ENCODE assay signal across 12 mouse cellular contexts in the genomic region with DNA sequence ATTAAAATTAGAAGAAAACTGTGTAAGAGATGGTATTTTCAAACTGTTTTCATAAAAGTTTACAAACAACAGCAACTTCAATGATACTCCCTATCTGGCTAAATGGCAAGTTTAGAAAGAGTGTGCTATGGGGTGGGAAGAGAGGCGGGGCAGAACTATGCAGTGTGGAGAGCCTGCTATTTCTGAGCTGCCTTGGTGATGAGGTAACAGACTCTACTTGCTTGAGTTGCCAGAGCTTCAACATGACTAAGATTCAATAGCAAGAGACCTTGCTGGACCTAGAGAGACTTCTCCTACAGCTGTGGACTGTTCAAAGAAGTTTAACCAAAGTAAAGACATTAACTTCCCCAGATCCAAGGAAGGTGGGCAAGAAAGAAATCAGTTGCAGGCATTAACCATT. TPM values are rescaled to one million over a fixed set of nuclear protein-coding genes. Genes with fewer than 3 reads are reported as not detected.
A peak's percentile ranks its signal among the peaks of the same experiment; 100 is the strongest.
DNase-seq lines count a peak whose midpoint lies in the region; ATAC-seq and TF ChIP-seq lines count a peak whose summit lies in the region.
"Had no signal": no experiment of that assay in that cellular context is flagged by ENCODE, and none has a peak within 500 bp of the region (broad histone marks: within the 10 kb centered on the region; RNA-seq: fewer than 3 reads in every experiment).

No protein-coding gene starts in this region.

- H3K27me3 ChIP-seq in midbrain, embryonic 11.5 days (ENCODE audit: control insufficient read depth, insufficient read depth, low read length), result no peaks in the 10 kb centered on the region
- no peaks in the 10 kb centered on the region for H3K27me3 ChIP-seq in midbrain, embryonic 13.5 days
- H3K27me3 ChIP-seq in heart, embryonic 15.5 days, result no peaks in the 10 kb centered on the region
- H3K27me3 ChIP-seq in stomach, embryonic 16.5 days (ENCODE audit: control insufficient read depth, insufficient read depth, low read length), result no peaks in the 10 kb centered on the region
- H3K27me3 ChIP-seq in forebrain, embryonic 14.5 days (replicated peaks; ENCODE audit: control insufficient read depth, insufficient read depth, low read length), result no peaks in the 10 kb centered on the region
- H3K27me3 ChIP-seq: embryonic facial prominence, embryonic 15.5 days; hindbrain, embryonic 15.5 days; lung, embryonic 15.5 days had no signal

- no peaks in the 10 kb centered on the region for H3K9me3 ChIP-seq in midbrain, embryonic 11.5 days (ENCODE audit: control insufficient read depth, low read length)
- no peaks in the 10 kb centered on the region for H3K9me3 ChIP-seq in midbrain, embryonic 13.5 days
- no peaks in the 10 kb centered on the region for H3K9me3 ChIP-seq in heart, embryonic 15.5 days (replicated peaks)
- H3K9me3 ChIP-seq in stomach, embryonic 16.5 days (replicated peaks; ENCODE audit: control insufficient read depth, low read length), result no peaks in the 10 kb centered on the region
- no peaks in the 10 kb centered on the region for H3K9me3 ChIP-seq in forebrain, embryonic 14.5 days (replicated peaks; ENCODE audit: control insufficient read depth, low read length)
- H3K9me3 ChIP-seq: embryonic facial prominence, embryonic 15.5 days; hindbrain, embryonic 15.5 days; lung, embryonic 15.5 days had no signal

- no peak overlapping the region for H3K9ac ChIP-seq in midbrain, embryonic 11.5 days (ENCODE audit: low read length)
- no peak overlapping the region for H3K9ac ChIP-seq in midbrain, embryonic 13.5 days (replicated peaks)
- H3K9ac ChIP-seq in heart, embryonic 15.5 days, result no peak overlapping the region
- no peak overlapping the region for H3K9ac ChIP-seq in stomach, embryonic 16.5 days (ENCODE audit: low read length)
- no peak overlapping the region for H3K9ac ChIP-seq in forebrain, embryonic 14.5 days (ENCODE audit: low read length)
- H3K9ac ChIP-seq: embryonic facial prominence, embryonic 15.5 days; hindbrain, embryonic 15.5 days; lung, embryonic 15.5 days had no signal

- no peaks in the 10 kb centered on the region for H3K36me3 ChIP-seq in midbrain, embryonic 11.5 days (ENCODE audit: control insufficient read depth, insufficient read depth, low read length)
- H3K36me3 ChIP-seq in midbrain, embryonic 13.5 days, result no peaks in the 10 kb centered on the region
- H3K36me3 ChIP-seq in heart, embryonic 15.5 days, result no peaks in the 10 kb centered on the region
- no peaks in the 10 kb centered on the region for H3K36me3 ChIP-seq in stomach, embryonic 16.5 days (ENCODE audit: control insufficient read depth, insufficient read depth, low read length)
- no peaks in the 10 kb centered on the region for H3K36me3 ChIP-seq in forebrain, embryonic 14.5 days (ENCODE audit: control insufficient read depth, insufficient read depth, low read length)
- H3K36me3 ChIP-seq: embryonic facial prominence, embryonic 15.5 days; hindbrain, embryonic 15.5 days; lung, embryonic 15.5 days had no signal

- DNase-seq in gastrocnemius, adult 2 months, result peak; percentile 42
- no peak for DNase-seq in gastrocnemius, postnatal 10 days
- peak; percentile 39 for DNase-seq in midbrain, embryonic 11.5 days (ENCODE audit: low spot score, missing footprints)
- no peak for DNase-seq in thymus, postnatal 36 days
- no peak for DNase-seq in forebrain, embryonic 14.5 days (ENCODE audit: low spot score)
- DNase-seq: cerebellum, adult 9-10 months had no signal

- WGBS in midbrain, embryonic 11.5 days, result 97% methylated on average over 1 of the region's 1 CpGs
- WGBS in midbrain, embryonic 13.5 days, result 83% methylated on average over 1 of the region's 1 CpGs
- WGBS in heart, embryonic 15.5 days, result 16% methylated on average over 1 of the region's 1 CpGs
- 52% methylated on average over 1 of the region's 1 CpGs for WGBS in stomach, embryonic 16.5 days
- 84% methylated on average over 1 of the region's 1 CpGs for WGBS in forebrain, embryonic 14.5 days

- no peak overlapping the region for H3K4me3 ChIP-seq in gastrocnemius, adult 2 months
- H3K4me3 ChIP-seq in midbrain, embryonic 11.5 days (ENCODE audit: low read depth, low read length), result no peak overlapping the region
- H3K4me3 ChIP-seq in midbrain, embryonic 13.5 days (replicated peaks), result no peak overlapping the region
- H3K4me3 ChIP-seq in heart, embryonic 15.5 days, result no peak overlapping the region
- H3K4me3 ChIP-seq in stomach, embryonic 16.5 days (replicated peaks; ENCODE audit: low read length), result no peak overlapping the region
- H3K4me3 ChIP-seq in forebrain, embryonic 14.5 days (ENCODE audit: low read depth, low read length), result no peak overlapping the region
- H3K4me3 ChIP-seq: embryonic facial prominence, embryonic 15.5 days; hindbrain, embryonic 15.5 days; lung, embryonic 15.5 days had no signal

- H3K27ac ChIP-seq in gastrocnemius, adult 2 months, result peak overlapping the region; percentile 89
- no peak overlapping the region for H3K27ac ChIP-seq in midbrain, embryonic 11.5 days (ENCODE audit: low read depth, low read length)
- H3K27ac ChIP-seq in midbrain, embryonic 13.5 days, result no peak overlapping the region
- H3K27ac ChIP-seq in heart, embryonic 15.5 days, result peak overlapping the region; percentile 83
- no peak overlapping the region for H3K27ac ChIP-seq in stomach, embryonic 16.5 days (ENCODE audit: low read length)
- no peak overlapping the region for H3K27ac ChIP-seq in forebrain, embryonic 14.5 days (ENCODE audit: low read depth, low read length)
- H3K27ac ChIP-seq: embryonic facial prominence, embryonic 15.5 days; hindbrain, embryonic 15.5 days; lung, embryonic 15.5 days had no signal

- intact Hi-C loops in gastrocnemius, adult 2 months (cut with DNase I), result loop anchor here (1.0 kb wide), 1 partner anchor 76 kb away; a partner anchor contains a TSS

- no peak overlapping the region for H3K4me2 ChIP-seq in midbrain, embryonic 11.5 days
- no peak overlapping the region for H3K4me2 ChIP-seq in midbrain, embryonic 13.5 days (replicated peaks)
- H3K4me2 ChIP-seq in heart, embryonic 15.5 days, result no peak overlapping the region
- no peak overlapping the region for H3K4me2 ChIP-seq in stomach, embryonic 16.5 days (ENCODE audit: low read depth, low read length)
- H3K4me2 ChIP-seq in forebrain, embryonic 14.5 days (ENCODE audit: low read length), result no peak overlapping the region
- H3K4me2 ChIP-seq: embryonic facial prominence, embryonic 15.5 days; hindbrain, embryonic 15.5 days; lung, embryonic 15.5 days had no signal

- H3K4me1 ChIP-seq in midbrain, embryonic 11.5 days (ENCODE audit: control insufficient read depth, insufficient read depth, low read length), result no peaks in the 10 kb centered on the region
- no peaks in the 10 kb centered on the region for H3K4me1 ChIP-seq in midbrain, embryonic 13.5 days (replicated peaks)
- peaks cover 46% of the 10 kb centered on the region for H3K4me1 ChIP-seq in heart, embryonic 15.5 days (replicated peaks)
- H3K4me1 ChIP-seq in stomach, embryonic 16.5 days (ENCODE audit: control insufficient read depth, insufficient read depth, low read length), result peaks cover 5% of the 10 kb centered on the region; the same call in 1 of the 2 replicates
- H3K4me1 ChIP-seq in forebrain, embryonic 14.5 days (ENCODE audit: control insufficient read depth, insufficient read depth, low read length), result peaks cover 4% of the 10 kb centered on the region; the same call in 1 of the 2 replicates
- H3K4me1 ChIP-seq: hindbrain, embryonic 15.5 days had no signal

- no peak for ATAC-seq in midbrain, embryonic 11.5 days (ENCODE audit: low FRiP score)
- no peak for ATAC-seq in midbrain, embryonic 13.5 days
- ATAC-seq in heart, embryonic 15.5 days (replicated peaks; ENCODE audit: insufficient number of reproducible peaks, insufficient read depth, low FRiP score, low read depth), result peak; percentile 78
- ATAC-seq in stomach, embryonic 16.5 days (ENCODE audit: insufficient read depth, low FRiP score), result 0 out of 2 replicates have a peak, but pooled peaks have one; percentile 28
- no peak for ATAC-seq in forebrain, embryonic 14.5 days

- no peak for TF ChIP-seq CTCF in gastrocnemius, adult 2 months (IDR thresholded peaks at IDR 0.05)

RNA-seq across cellular contexts. Expression of a gene that starts 24.9 kb away (rescaled TPM):
- 10 to 100 TPM; 41.5 to 50.0 TPM for total RNA-seq in gastrocnemius, adult 2 months (2021)
- total RNA-seq in gastrocnemius, postnatal 10 days (2021), result 10 to 100 TPM; 41.8 to 45.3 TPM
- polyA plus RNA-seq in midbrain, embryonic 11.5 days (2014; fragmentation: Nextera tagmentation; extraction: Ambion mirVana), result 31.8 and 33.9 TPM in 2 replicates
- 31.1 and 37.4 TPM in 2 replicates for polyA plus RNA-seq in midbrain, embryonic 13.5 days (2015; fragmentation: Nextera tagmentation; extraction: Ambion mirVana)
- 29.2 and 33.2 TPM in 2 replicates for polyA plus RNA-seq in heart, embryonic 15.5 days (2015; fragmentation: Nextera tagmentation; extraction: Ambion mirVana)
- polyA plus RNA-seq in stomach, embryonic 16.5 days (2015; fragmentation: Nextera tagmentation; extraction: Ambion mirVana), result 20.1 and 20.4 TPM in 2 replicates
- polyA plus RNA-seq in forebrain, embryonic 14.5 days (2014; fragmentation: Nextera tagmentation; extraction: Ambion mirVana), result 25.3 and 31.6 TPM in 2 replicates

Comparison
In these comparisons a context has a peak if more than half of its experiments do, and no peak if none do; other contexts are left out.
1. DNase-seq: peak in gastrocnemius, adult 2 months (single experiment) and midbrain, embryonic 11.5 days (single experiment); none in gastrocnemius, postnatal 10 days (single experiment), thymus, postnatal 36 days (0 of 2) and forebrain, embryonic 14.5 days (single experiment).
2. H3K27ac ChIP-seq: peak in gastrocnemius, adult 2 months (single experiment) and heart, embryonic 15.5 days (single experiment); none in midbrain, embryonic 11.5 days (single experiment), midbrain, embryonic 13.5 days (single experiment), stomach, embryonic 16.5 days (single experiment) and forebrain, embryonic 14.5 days (single experiment).
3. ATAC-seq: peak in heart, embryonic 15.5 days (single experiment) and stomach, embryonic 16.5 days (single experiment); none in midbrain, embryonic 11.5 days (single experiment), midbrain, embryonic 13.5 days (single experiment) and forebrain, embryonic 14.5 days (single experiment).